Mouse (Mus musculus): ENCODE results near the gene Gaa.

DNA sequence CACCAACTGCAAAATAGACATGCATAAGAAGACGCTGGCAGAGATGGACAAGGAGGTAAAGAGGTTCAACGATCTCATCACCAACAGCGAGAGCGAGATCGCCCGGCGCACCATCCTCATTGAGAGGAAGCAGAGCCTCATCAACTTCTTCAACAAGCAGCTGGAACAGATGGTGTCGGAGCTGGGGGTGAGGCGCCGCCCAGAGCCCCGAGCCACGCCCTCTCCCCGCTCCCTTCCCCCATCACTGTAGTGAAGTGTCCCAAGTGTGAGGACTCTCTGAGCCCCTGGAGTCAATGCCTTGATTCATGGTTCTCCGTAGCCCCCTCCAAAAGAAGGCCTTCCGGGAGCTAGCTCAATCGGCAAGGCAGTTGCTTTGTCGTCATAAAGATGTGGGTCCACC, 16.7 kb upstream of the Gaa start:
- TF ChIP-seq CTCF (IDR thresholded peaks at IDR 0.05; ENCODE audit: control insufficient read depth, insufficient read depth, insufficient read length) (no peak), MYOD1 (IDR thresholded peaks at IDR 0.05; ENCODE audit: control insufficient read depth, insufficient read length, low read depth) (no peak), MAX (IDR thresholded peaks at IDR 0.05) (no peak)
